Mouse (Mus musculus) mouse embryonic stem cell (cell line): ENCODE data around the gene Cbarp.

Experiments used
- in situ Hi-C, 2 experiments: fragments of 300-500 bp; cut with MboI; formaldehyde crosslinking; loops; 1 replicate in 1 of 2; 3 replicates in 1 of 2; pipeline ENCODE4 v1.14.3; 2019 to 2020; ENCODE audit warnings: low sequenced_read_pairs in 2 of 2, low pct_unique_long_range_greater_than_20kb in 1 of 2, mixed read lengths in 1 of 2; ENCODE audit not compliant: unreplicated experiment in 1 of 2

The Cbarp gene

DNA sequence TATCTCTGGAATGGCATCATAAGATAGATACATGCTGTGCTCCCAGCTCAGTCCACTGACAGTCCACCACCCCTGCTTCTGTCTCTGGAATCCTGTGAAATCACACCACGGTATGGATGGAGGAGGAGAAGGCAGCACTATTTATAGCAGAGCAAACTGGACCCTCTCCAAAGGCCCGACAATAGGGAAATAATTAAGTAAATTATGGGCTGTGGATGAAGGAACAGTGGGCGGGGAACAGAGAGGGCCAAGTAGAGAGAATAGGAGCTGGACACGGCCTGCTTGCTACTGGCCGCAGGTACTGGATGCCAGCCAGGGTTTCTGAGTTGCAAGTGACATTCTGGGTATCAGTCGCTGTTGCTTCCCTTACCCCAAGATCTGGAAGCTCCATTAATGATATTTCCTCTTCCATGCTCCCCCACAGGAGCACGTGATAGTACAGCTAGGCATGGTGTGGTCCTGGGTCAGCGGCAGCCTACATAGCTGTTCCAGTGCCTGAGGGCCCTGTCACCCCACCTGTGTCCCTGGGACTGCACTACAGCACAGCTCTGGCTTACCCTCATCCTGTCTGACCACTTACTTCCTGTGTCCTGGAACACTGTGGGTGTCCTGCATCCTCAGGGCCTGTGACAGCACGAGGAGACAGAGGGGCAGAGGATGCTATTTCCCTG, 55.7 kb downstream of the Cbarp start:
- in situ Hi-C loops: no loop called here

DNA sequence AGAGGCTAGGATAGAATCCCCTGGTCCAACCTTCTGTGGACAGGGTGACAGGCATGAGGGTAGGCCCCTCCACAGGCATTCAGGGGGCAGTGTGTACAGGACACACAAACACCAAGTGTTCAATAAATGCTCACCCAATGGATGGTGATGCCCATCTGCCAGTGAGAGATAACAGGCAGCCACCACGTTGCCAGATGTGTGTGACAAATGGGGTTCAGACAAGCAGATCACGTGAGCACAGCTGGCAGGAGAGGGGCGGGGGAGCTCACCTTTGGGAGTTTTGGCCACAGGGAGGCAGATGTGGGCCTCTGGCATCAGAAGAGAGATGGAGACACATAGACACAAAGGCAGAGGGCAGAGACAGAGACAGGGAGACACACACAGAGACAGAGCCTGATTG, 59.6 kb downstream of the Cbarp start:
- in situ Hi-C loops: no loop called here
